Mouse (Mus musculus) olfactory bulb, adult 2 months (tissue): ENCODE results near the gene Glud1.

Source experiments
- CTCF ChIP-seq: fragments of 200-500 bp; IDR thresholded peaks from 2 replicates; pipeline ENCODE4 v1.5.1; 2012; ENCODE audit warnings: low read depth, mild to moderate bottlenecking, low read length, moderate library complexity; ENCODE audit not compliant: insufficient read depth
- POLR2A ChIP-seq: fragments of 200-500 bp; IDR thresholded peaks from 2 replicates; pipeline ENCODE4 v1.6.1; 2012; ENCODE audit warnings: mild to moderate bottlenecking, low read depth, low read length, moderate library complexity; ENCODE audit not compliant: insufficient read depth

DNA sequence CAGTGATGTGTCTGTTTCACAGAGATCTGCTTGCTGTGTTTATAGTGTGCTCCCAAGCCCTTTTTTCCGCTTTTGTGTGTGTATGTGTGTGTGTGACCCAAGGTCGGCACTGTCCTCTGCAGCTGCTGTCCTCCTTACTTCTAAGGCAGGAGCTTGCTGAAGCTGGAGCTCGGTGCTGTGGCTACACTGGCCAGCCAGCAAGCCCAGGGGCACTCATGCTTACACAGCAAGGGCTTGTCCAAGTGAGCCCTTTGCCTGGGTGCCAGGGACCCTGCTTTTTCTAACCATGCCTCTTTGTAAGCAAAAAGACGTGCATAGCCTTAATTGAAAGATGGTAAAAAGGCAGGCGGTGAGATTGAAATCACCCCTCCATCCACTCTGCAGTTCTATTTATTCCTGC is 21.9 kb downstream of the Glud1 start:
- no peak for TF ChIP-seq POLR2A
- TF ChIP-seq CTCF, result no peak
